Mouse (Mus musculus) inflammation-experienced regulatory T-cells, adult 6 months (primary cell): ENCODE data around the gene Lrrc74b. TPM values are rescaled to one million over a fixed set of nuclear protein-coding genes. Genes with fewer than 3 reads are reported as not detected.
"Not testable (repeated sequence)": the region's sequence is repeated elsewhere in the genome, so short reads cannot be mapped to it uniquely, and the experiment has no call there.

Experiments used
- ATAC-seq: one replicate; pipeline ENCODE4 v1.8.0; 2017
- polyA plus RNA-seq, 3 experiments: library from polyadenylated mRNA; unstranded; fragments of 100-300 nt; shearing (Covaris generic); gene quantifications; one replicate each; pipeline ENCODE4 v1.2.1; 2017

The Lrrc74b gene
- polyA plus RNA-seq, 3 experiments from 2014 or later: 0.27 TPM; not detected in 2

DNA sequence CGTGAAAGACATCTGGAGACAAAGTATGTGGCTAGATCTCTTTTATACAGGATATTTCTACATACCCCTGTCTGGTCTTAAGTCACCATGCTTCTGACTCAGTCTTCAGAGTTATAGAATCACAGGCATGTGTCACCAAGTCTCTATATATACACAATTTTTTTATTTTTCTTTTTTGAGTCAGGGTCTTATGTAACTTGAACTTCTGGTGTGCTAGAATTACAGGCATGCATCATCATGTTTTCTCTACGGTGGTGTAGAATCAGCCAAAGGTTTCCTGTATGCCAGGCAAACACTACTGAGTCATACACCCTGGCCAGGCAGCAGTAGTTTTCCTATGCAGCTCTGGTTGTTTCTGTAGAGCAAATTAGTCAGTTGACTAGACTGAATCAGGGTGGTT is 18.4 kb downstream of the Lrrc74b start:
- no peak for ATAC-seq

- no peak for ATAC-seq
Observed at GRCm38 (mm10) chr16:17536584-17536983, 24.5 kb downstream of the Lrrc74b start.

DNA sequence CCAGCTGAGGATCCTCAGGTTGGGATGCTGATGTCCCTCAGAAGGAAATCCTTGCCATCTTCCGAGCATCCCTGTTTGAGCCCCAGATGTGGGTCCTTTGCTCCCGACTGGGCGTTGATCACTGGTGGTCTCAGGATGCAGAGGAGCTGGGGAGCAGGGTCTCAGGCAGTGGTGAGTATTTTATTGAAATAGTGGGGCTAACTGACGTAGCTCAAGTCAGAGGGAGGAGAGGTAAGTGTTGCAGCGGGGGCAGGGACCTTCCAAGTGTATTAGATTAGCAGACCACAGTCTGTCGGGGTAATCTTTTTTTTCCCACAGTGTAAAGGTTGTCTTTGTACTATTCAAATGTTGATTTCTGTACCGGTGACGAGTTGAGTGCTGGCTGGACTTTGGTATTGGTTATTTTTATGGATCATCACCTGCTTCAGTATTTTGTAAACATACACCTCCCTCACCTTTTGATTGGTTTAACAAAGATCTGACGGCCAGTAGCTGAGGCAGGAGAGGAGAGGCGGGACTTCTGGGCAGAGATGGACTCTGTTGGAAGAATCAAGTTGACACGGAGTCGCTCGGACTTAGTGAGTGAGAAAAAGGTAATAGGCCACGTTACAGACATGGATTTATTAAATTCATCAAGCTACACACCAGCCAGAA is 28.2 kb downstream of the Lrrc74b start:
- ATAC-seq: no peak

DNA sequence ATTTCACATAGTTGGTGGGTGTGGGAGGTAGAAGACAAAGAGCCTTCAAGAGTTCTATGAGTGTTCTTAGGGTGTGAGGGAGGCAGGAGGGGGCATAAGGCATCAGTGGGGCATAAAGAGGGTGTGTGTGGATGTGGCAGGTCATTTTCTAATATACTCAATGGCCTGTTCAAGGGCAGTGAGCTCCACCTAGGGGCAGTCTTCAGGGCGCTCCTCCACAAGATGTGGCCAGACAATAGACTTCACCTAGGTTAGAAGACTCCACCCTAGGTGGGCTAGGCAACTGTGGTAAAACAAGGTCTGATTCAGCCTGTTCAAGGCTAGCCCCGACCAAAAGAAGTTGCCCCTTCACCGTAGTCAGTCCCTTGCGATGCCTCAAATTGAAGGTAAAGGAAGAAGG is 28.8 kb downstream of the Lrrc74b start:
- no peak for ATAC-seq

DNA sequence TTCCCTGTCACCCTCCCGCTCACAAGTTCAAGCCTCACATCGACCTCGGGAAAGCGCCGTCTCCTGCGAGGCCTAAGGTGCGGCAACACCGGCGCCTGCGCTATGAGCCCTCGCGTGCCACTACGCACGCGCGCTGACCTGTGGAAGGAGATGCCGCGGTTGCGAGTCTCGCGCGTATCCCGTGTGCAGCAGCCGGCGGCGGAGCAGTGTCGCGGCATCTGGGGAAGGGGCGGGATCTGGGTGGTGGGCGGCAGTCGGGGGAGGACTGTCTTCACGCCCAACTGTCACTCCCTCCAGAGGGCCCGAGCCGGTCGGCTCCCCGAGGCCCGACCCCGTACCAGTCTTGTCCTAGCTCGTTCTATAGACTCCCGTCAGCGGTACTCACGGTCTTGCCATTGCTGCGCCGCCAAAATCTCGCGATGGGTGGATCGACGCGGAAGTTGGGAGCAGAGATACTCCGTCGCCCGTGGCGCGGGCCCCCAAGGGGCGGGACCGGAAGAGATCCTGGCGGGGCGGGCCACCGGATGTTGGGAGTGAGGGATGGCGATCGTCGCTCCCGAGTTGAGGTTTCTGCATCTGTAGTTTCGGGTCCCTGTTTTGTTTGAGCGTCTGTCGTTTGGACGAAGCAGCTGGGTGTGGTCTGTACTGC is 30.3 kb downstream of the Lrrc74b start, which contains the start of gene Thap7:
Gene Thap7 (minus strand): TSS at position 497 of the 649 bp plus-strand sequence.
- ATAC-seq: peak; percentile 91

DNA sequence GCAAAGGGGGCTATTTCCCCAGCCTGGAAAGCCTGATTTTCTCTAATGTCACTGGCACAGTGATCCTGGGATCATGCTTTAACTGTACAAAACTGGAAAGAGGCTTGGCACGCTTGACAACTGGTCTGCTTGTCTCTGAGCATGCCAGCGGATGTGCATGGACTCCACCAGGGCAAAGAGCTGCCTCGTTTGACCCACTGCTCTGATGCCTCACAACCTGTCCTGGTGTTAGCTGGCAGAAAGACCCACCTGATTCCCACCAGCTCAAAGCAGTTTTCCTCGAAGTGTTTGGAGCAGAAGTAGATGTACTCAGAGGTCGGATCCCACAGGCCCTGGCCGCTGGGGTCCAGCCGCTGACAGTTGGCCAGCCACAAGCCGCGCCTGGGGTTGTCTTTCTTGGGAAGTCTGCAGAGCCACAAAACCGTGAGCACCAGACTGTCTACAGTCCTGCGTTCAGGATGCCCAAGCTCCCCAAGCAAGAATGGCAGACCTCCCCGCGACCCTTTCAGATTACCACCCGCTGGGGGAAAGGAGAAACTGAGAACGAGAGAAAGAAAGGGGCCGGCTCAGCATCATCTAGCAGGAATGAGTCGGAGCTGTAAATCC is 31.0 kb downstream of the Lrrc74b start:
- ATAC-seq: peak; percentile 16

DNA sequence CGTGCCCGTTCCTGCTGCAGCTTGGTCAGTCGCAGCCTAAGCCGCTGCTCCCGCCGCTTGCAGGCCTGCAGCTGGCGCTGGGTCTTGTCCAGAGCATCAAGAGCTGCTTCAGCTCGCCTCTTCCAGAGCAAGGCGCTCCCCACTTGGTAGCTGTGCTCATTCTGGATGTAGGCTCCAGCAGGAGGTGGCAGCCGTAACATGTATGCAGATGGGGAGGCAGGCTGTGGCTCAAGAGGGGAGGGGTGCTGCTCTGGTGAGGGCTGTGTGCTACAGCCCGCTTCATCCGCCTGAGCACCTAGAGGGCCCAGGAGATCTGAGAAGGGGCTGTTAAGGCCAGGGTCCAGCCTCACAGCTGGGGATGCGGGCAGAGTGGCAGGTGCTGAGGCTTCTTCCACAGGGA is 32.8 kb downstream of the Lrrc74b start:
- ATAC-seq: no peak

- ATAC-seq: no peak
Observed at GRCm38 (mm10) chr16:17527606-17528005, 33.4 kb downstream of the Lrrc74b start.

- ATAC-seq: no peak
Observed at GRCm38 (mm10) chr16:17526223-17526622, 34.8 kb downstream of the Lrrc74b start.

DNA sequence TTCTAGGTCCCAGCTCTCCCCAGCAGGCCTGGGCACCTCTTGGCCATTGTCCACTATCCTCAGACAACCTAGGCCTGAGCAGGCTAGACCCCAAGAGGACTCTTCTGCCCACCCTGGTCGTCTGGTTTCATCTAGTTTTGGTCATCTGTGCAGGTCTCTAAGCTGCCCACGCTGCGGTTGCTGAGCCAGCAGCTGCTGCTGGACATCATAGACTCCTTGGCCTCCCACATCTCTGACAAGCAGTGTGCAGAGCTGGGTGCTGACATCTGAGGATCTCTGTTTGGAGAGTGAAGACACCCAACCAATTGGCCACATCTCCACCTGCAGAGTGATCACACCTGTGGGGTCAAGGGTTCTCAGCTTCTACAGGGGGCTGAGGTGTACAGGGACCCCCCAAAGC is 35.5 kb downstream of the Lrrc74b start:
- no peak for ATAC-seq

GRCm38 (mm10) chr16:17524156-17524555 is 36.9 kb downstream of the Lrrc74b start:
- no peak for ATAC-seq

DNA sequence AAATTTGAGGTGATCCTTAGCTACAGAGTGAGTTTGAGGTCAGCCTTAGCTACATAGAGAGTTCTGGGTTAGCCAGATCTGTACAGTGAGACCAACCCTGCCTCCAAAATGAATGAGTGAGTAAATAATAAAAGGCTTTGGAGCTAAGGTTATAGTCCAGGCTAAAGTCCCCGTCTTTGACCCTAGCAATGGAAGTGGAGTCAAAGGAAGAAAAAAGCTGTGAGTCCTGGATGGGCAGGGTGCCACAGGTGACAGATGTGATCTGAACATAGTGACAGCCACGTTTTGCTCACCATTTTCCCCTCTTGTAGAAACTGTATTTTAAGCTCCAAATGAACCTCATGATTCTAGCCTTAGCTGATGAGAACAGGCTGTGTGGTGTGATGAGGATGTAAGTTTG is 42.1 kb downstream of the Lrrc74b start:
- ATAC-seq: no peak

GRCm38 (mm10) chr16:17511431-17511830 is 49.6 kb downstream of the Lrrc74b start:
- no peak for ATAC-seq

- ATAC-seq: no peak
Observed at GRCm38 (mm10) chr16:17510686-17511085, 50.4 kb downstream of the Lrrc74b start.

GRCm38 (mm10) chr16:17510143-17510542 is 50.9 kb downstream of the Lrrc74b start:
- ATAC-seq: no peak

DNA sequence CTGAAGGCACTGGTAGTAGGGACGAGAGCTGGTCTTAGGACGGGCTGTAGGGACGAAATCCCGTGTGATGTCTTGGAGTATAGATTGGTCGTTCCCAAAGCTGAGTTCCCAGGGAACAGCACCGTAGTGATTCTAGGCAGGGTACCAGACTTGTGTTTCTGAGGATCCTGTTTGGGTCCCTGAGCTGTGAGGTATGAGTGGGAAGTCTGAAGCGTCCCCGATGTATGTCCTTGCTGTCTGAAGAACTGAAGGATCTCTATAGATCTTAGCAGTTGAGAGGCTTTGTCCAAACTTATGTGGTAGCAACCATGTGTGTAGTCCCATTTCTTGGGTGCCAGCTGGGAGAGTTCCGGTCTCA is 51.8 kb downstream of the Lrrc74b start:
- ATAC-seq: peak; percentile 4

- peak; percentile 97 for ATAC-seq
Observed at GRCm38 (mm10) chr16:17508546-17509239, 52.4 kb downstream of the Lrrc74b start, which contains the start of gene Lztr1. Gene Lztr1 (plus strand): TSS chr16:17508688.

- not testable (repeated sequence) for ATAC-seq
Observed at GRCm38 (mm10) chr16:17508031-17508430, 53.0 kb downstream of the Lrrc74b start.

DNA sequence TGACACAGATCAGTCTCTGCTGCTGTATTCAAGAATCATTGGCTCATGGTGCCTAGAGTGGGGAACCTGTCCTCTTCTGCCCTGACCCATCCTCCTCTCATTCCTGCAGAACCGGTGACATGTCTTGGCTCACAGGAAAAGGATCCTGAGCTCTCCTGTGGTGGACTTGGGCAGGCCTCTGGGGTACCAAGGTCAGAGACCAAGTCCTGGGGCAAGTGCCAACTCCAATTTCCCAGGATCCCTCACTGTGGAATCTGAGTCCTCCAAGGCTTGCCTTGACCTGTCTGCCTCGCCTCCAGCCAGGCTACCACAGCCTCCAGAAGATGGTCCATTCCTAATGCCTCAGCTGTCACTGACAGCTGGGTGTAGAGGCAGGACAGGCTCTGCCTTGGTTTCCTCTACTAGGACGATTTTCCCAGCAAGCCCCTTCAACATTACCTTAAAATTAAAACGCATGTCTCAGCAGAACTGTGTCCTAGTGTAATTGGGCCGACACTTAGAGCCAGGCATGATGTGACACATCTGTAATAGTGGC is 54.0 kb downstream of the Lrrc74b start:
- no peak for ATAC-seq

GRCm38 (mm10) chr16:17502681-17503080 is 58.4 kb downstream of the Lrrc74b start:
- ATAC-seq: no peak

DNA sequence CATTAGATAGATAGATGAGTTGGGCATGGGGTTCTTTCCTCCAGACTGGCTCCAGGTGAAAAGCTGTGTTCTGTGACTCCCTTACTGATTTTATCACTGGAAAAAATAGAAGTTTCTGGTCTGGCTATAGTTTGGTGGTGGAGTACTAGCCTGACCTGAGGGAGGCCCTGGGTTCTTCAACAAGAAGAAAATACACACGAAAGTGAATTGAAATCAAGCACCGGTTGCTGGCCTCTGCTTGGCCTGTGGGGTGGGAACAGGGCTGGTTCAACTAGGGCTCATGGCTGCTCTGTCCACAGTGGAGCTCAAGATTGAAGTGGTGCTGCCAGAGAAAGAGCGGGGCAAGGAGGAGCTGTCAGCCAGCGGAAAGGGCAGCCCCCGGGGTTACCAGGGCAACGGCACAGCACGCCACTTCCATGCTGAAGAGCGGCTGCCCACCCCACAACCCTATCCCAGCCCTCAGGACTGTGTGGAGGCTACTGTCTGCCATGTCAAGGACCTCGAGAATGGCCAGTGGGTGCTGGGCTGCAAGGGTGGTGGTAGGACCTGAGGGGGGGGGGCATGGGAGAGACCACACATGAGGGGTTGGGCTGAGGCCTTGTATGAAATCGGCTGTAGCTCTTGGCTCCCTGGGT is 61.7 kb downstream of the Lrrc74b start:
- no peak for ATAC-seq

GRCm38 (mm10) chr16:17496499-17497305 is 64.3 kb downstream of the Lrrc74b start:
- no peak for ATAC-seq
